Mouse (Mus musculus) forebrain, embryonic 13.5 days (tissue): ENCODE measurements around the gene Olfr18. TPM values are rescaled to one million over a fixed set of nuclear protein-coding genes. Genes with fewer than 3 reads are reported as not detected.

ENCODE experiments used
- polyA plus RNA-seq: library from polyadenylated mRNA; unstranded; fragments of >200 nt; fragmentation: Nextera tagmentation; extraction: Ambion mirVana; gene quantifications from 2 replicates; pipeline ENCODE4 v1.2.1, GENCODE M21; 2015

Gene Olfr18
- polyA plus RNA-seq, 1 experiment from 2014 or later = not detected

Other genes with a start within 250 kb of the Olfr18 start
- not detected in 2 replicates for gene Olfr868, start 237.5 kb downstream of the Olfr18 start, polyA plus RNA-seq
- gene Olfr869, start 207.1 kb downstream of the Olfr18 start, polyA plus RNA-seq = not detected in 2 replicates
- gene Olfr870, start 162.0 kb downstream of the Olfr18 start, polyA plus RNA-seq = not detected in 2 replicates
- gene Olfr871, start 123.9 kb downstream of the Olfr18 start, polyA plus RNA-seq = not detected in 2 replicates
- not detected in 2 replicates for gene Olfr872, start 99.0 kb downstream of the Olfr18 start, polyA plus RNA-seq
- gene Olfr39, start 53.7 kb downstream of the Olfr18 start, polyA plus RNA-seq = not detected in 2 replicates
- gene Olfr873, start 37.6 kb downstream of the Olfr18 start, polyA plus RNA-seq = not detected in 2 replicates
- 48.8 and 49.0 TPM in 2 replicates for gene Zfp560, start 49.1 kb upstream of the Olfr18 start, polyA plus RNA-seq
- gene Zfp26, start 124.1 kb upstream of the Olfr18 start, polyA plus RNA-seq = 22.3 and 23.8 TPM in 2 replicates
- 30.1 and 35.2 TPM in 2 replicates for gene Zfp426, start 156.7 kb upstream of the Olfr18 start, polyA plus RNA-seq
- gene Zfp266, start 185.3 kb upstream of the Olfr18 start, polyA plus RNA-seq = 158 TPM in 2 replicates
- 37.0 and 37.1 TPM in 2 replicates for gene Zfp846, start 245.2 kb upstream of the Olfr18 start, polyA plus RNA-seq